Mouse (Mus musculus): ENCODE data around the gene Rack1.

GRCm38 (mm10) chr11:48793184-48793583 lies 6.9 kb upstream of the Rack1 start:
- TF ChIP-seq CTCF (IDR thresholded peaks at IDR 0.05; ENCODE audit: control insufficient read depth, insufficient read depth, low read length) (no peak), POLR2A (IDR thresholded peaks at IDR 0.05; ENCODE audit: borderline replicate concordance, control insufficient read depth, low read depth, low read length) (no peak)

Data from bone marrow, adult 2 months (tissue).